Mouse (Mus musculus): Measurements from ENCODE around the gene Pkmyt1. TPM values are rescaled to one million over a fixed set of nuclear protein-coding genes. Genes with fewer than 3 reads are reported as not detected.
A peak's percentile ranks its signal among the peaks of the same experiment; 100 is the strongest.

Pkmyt1 gene
- 12.5 and 13.9 TPM in 2 replicates for polyA plus RNA-seq (2015; fragmentation: Nextera tagmentation; extraction: Ambion mirVana)

DNA sequence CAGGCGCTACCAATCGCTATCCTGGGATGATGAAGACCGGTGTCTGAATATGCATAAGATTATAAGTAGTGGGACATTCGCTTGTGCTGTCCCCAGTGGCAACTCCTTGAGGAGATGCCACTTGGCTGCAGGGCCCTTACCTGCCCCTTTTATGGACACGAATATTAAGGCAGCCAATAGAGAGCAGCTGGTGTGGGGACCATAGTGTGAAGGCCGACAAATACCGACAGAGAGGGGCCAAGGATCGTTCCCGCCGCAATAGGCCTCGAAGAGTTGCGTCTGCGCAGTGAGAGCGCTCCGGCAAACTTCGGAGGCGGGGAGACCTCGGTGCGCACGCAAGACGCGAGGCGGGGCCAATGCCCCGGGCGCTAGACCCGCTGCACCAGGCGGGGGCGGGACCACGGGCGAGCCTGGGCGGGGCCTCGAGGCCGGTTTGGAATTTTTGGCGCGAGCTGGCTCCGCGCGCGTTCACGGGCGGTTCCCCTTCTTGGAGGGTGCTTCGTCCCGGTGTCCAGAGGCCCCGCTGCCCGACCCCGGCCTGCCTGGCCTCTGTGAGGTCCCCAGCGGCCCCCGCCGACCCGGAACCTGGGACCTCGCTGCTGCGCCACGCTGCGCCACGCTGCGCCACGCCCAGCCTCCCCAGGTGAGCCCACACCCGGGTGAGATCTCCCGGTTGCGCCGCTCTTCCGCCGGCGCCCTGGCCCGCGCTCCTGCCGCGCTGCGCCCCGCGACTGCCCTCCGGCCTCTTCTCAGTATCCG, at the start of gene Pkmyt1:
Gene Pkmyt1, plus strand, starts transcription at position 338 of the 759 bp plus-strand sequence.
- H3K4me3 ChIP-seq (ENCODE audit: low read depth, low read length), result peak within 1 kb of the TSS; percentile 75
- WGBS (ENCODE audit: insufficient replicate concordance), result 3% methylated on average over 61 of the region's 73 CpGs
- no peaks in the 10 kb centered on the region for H3K27me3 ChIP-seq (ENCODE audit: insufficient read depth, low read length)
- H3K9ac ChIP-seq (replicated peaks), result peak within 1 kb of the TSS; percentile 74
- no peaks in the 10 kb centered on the region for H3K9me3 ChIP-seq (ENCODE audit: low read length)
- peak within 1 kb of the TSS; percentile 90 for H3K4me2 ChIP-seq (ENCODE audit: low read depth, low read length)
- H3K36me3 ChIP-seq (replicated peaks; ENCODE audit: insufficient read depth, low read length), result no peaks in the 10 kb centered on the region
- no peak for TF ChIP-seq CTCF (IDR thresholded peaks at IDR 0.05; ENCODE audit: low read depth)
- DNase-seq (peak; percentile 98), ATAC-seq (peak; percentile 92)
- peak within 1 kb of the TSS; percentile 93 for H3K27ac ChIP-seq (ENCODE audit: low read depth)
- peaks cover 22% of the 10 kb centered on the region for H3K4me1 ChIP-seq (ENCODE audit: insufficient read depth)

- Histone ChIP-seq H3K36me3 (replicated peaks; ENCODE audit: insufficient read depth, low read length) (no peaks in the 10 kb centered on the region), H3K27ac (ENCODE audit: low read depth) (peak overlapping the region; percentile 77), H3K9me3 (ENCODE audit: low read length) (no peaks in the 10 kb centered on the region), H3K4me3 (ENCODE audit: low read depth, low read length) (peak overlapping the region; percentile 57), H3K27me3 (ENCODE audit: insufficient read depth, low read length) (peaks cover 38% of the 10 kb centered on the region), H3K4me2 (ENCODE audit: low read depth, low read length) (peak overlapping the region; percentile 94), H3K4me1 (ENCODE audit: insufficient read depth) (peaks cover 37% of the 10 kb centered on the region), H3K9ac (replicated peaks) (peak overlapping the region; percentile 66)
- ATAC-seq (peak; percentile 34), DNase-seq (peak; percentile 68)
- no peak for TF ChIP-seq EP300 (IDR thresholded peaks at IDR 0.05; ENCODE audit: low read depth)
- TF ChIP-seq CTCF (IDR thresholded peaks at IDR 0.05; ENCODE audit: low read depth), result no peak
- 2% methylated on average over 28 of the region's 37 CpGs for WGBS (ENCODE audit: insufficient replicate concordance)
Measured at GRCm38 (mm10) chr17:23676473-23677031, 49.6 kb upstream of the Pkmyt1 start.

- no peaks in the 10 kb centered on the region for H3K9me3 ChIP-seq (ENCODE audit: low read length)
- peak within 1 kb of the TSS; percentile 94 for H3K4me2 ChIP-seq (ENCODE audit: low read depth, low read length)
- peak within 1 kb of the TSS; percentile 66 for H3K9ac ChIP-seq (replicated peaks)
- TF ChIP-seq CTCF (IDR thresholded peaks at IDR 0.05; ENCODE audit: low read depth), result no peak
- TF ChIP-seq EP300 (IDR thresholded peaks at IDR 0.05; ENCODE audit: low read depth), result no peak
- peak within 1 kb of the TSS; percentile 77 for H3K27ac ChIP-seq (ENCODE audit: low read depth)
- H3K4me3 ChIP-seq (ENCODE audit: low read depth, low read length), result peak within 1 kb of the TSS; percentile 57
- DNase-seq (peak; percentile 87), ATAC-seq (peak; percentile 40)
- under 1% methylated on average over 34 of the region's 34 CpGs for WGBS (ENCODE audit: insufficient replicate concordance)
- peaks cover 44% of the 10 kb centered on the region for H3K27me3 ChIP-seq (ENCODE audit: insufficient read depth, low read length)
- H3K36me3 ChIP-seq (replicated peaks; ENCODE audit: insufficient read depth, low read length), result no peaks in the 10 kb centered on the region
- H3K4me1 ChIP-seq (ENCODE audit: insufficient read depth), result peaks cover 37% of the 10 kb centered on the region
Measured at GRCm38 (mm10) chr17:23677236-23677679, 48.9 kb upstream of the Pkmyt1 start, which contains the start of gene Tnfrsf12a. TSS of gene Tnfrsf12a (minus strand) at chr17:23677468.

DNA sequence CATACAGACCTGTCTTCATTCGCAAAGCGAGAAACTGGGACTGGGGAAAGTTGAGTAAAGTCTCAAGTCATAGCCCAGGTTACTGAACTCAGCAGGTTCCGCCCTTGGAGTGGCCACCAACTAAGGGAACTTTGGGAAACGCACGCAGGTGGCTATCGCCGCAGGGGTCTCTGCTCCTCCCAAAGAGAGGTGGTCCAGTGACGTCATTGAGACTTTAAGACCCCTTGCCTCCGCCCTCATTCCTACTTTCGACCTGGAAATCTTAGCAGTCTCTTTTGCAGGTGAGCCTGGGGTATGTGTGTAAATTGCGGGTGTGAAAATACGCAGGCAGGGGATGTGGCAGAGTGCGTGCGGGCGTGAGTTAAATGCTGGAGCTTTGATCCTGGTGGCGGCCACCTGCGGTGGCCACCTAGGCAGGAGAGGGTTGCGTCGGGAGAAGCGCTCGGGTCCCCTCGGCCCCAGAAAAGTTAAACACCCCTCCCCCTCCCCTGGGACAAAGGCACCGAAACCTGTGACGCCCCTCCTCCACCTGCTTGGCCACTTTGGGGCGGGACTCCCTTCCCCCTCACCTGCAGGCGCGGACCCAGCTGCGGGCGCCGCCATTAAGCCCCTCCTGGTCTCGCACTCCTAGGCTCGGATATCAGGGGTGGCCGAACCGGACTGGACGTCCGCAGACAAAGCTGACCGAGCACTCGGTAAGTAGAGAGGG, 46.9 kb upstream of the Pkmyt1 start, which contains the start of gene Cldn6:
Gene Cldn6, plus strand, starts transcription at position 123 of the 709 bp plus-strand sequence.
- H3K9me3 ChIP-seq (ENCODE audit: low read length), result no peaks in the 10 kb centered on the region
- TF ChIP-seq CTCF (IDR thresholded peaks at IDR 0.05; ENCODE audit: low read depth), result no peak
- TF ChIP-seq EP300 (IDR thresholded peaks at IDR 0.05; ENCODE audit: low read depth), result no peak
- WGBS (ENCODE audit: insufficient replicate concordance), result 6% methylated on average over 38 of the region's 38 CpGs
- H3K36me3 ChIP-seq (replicated peaks; ENCODE audit: insufficient read depth, low read length), result no peaks in the 10 kb centered on the region
- H3K4me2 ChIP-seq (ENCODE audit: low read depth, low read length), result peak within 1 kb of the TSS; percentile 22; the same call in 1 of the 2 replicates
- DNase-seq, result no peak
- peak within 1 kb of the TSS; percentile 26; the same call in 1 of the 2 replicates for H3K9ac ChIP-seq (replicated peaks)
- peaks cover 28% of the 10 kb centered on the region for H3K4me1 ChIP-seq (ENCODE audit: insufficient read depth)
- ATAC-seq, result no peak
- H3K4me3 ChIP-seq (ENCODE audit: low read depth, low read length), result 0 out of 2 replicates have a peak within 1 kb of the TSS, but pooled peaks have one; percentile 10
- H3K27me3 ChIP-seq (ENCODE audit: insufficient read depth, low read length), result peaks cover 64% of the 10 kb centered on the region
- H3K27ac ChIP-seq (ENCODE audit: low read depth), result no peak within 1 kb of the TSS

DNA sequence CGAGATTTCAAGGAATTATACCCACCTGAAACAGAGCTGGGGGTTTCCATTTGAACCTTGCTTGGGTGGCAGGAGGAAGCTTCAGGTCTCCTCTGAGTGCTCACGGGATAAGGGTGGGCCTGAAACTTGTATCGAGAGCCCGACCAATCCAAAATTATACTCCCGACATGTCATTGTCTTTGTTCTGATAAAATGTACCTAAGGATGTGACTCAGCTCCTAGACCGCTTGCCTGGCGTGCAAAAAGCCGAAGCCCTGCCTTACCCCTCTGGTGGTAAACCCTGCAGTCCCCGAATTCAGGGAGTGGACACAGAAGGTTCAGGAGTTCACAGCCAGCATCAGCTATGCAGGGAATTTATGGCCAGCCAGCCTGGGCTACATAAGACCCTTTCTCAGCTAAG, 45.8 kb upstream of the Pkmyt1 start:
- TF ChIP-seq CTCF (IDR thresholded peaks at IDR 0.05; ENCODE audit: low read depth) (no peak), EP300 (IDR thresholded peaks at IDR 0.05; ENCODE audit: low read depth) (no peak)
- H3K4me2 ChIP-seq (ENCODE audit: low read depth, low read length), result no peak overlapping the region
- no peak overlapping the region for H3K9ac ChIP-seq (replicated peaks)
- H3K9me3 ChIP-seq (ENCODE audit: low read length), result no peaks in the 10 kb centered on the region
- H3K36me3 ChIP-seq (replicated peaks; ENCODE audit: insufficient read depth, low read length), result no peaks in the 10 kb centered on the region
- H3K4me3 ChIP-seq (ENCODE audit: low read depth, low read length), result no peak overlapping the region
- no peak for DNase-seq
- H3K27me3 ChIP-seq (ENCODE audit: insufficient read depth, low read length), result peaks cover 67% of the 10 kb centered on the region
- H3K27ac ChIP-seq (ENCODE audit: low read depth), result no peak overlapping the region
- no peak for ATAC-seq
- peaks cover 23% of the 10 kb centered on the region for H3K4me1 ChIP-seq (ENCODE audit: insufficient read depth)
- WGBS (ENCODE audit: insufficient replicate concordance), result 53% methylated on average over 9 of the region's 9 CpGs

DNA sequence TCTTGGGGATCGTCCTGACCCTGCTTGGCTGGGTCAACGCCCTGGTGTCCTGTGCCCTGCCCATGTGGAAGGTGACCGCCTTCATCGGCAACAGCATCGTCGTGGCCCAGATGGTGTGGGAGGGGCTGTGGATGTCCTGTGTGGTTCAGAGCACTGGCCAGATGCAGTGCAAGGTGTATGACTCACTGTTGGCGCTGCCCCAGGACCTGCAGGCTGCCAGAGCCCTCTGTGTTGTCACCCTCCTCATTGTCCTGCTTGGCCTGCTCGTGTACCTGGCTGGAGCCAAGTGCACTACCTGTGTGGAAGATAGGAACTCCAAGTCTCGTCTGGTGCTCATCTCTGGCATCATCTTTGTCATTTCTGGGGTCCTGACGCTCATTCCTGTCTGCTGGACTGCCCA, 45.0 kb upstream of the Pkmyt1 start:
- H3K4me3 ChIP-seq (ENCODE audit: low read depth, low read length), result no peak overlapping the region
- ATAC-seq (peak; percentile 51), DNase-seq (peak; percentile 66)
- no peak overlapping the region for H3K27ac ChIP-seq (ENCODE audit: low read depth)
- WGBS (ENCODE audit: insufficient replicate concordance), result 64% methylated on average over 10 of the region's 10 CpGs
- H3K27me3 ChIP-seq (ENCODE audit: insufficient read depth, low read length), result peaks cover 67% of the 10 kb centered on the region
- TF ChIP-seq EP300 (IDR thresholded peaks at IDR 0.05; ENCODE audit: low read depth) (no peak), CTCF (IDR thresholded peaks at IDR 0.05; ENCODE audit: low read depth) (no peak)
- H3K9ac ChIP-seq (replicated peaks), result no peak overlapping the region
- no peaks in the 10 kb centered on the region for H3K9me3 ChIP-seq (ENCODE audit: low read length)
- H3K4me1 ChIP-seq (ENCODE audit: insufficient read depth), result peaks cover 18% of the 10 kb centered on the region
- H3K4me2 ChIP-seq (ENCODE audit: low read depth, low read length), result no peak overlapping the region
- no peaks in the 10 kb centered on the region for H3K36me3 ChIP-seq (replicated peaks; ENCODE audit: insufficient read depth, low read length)
